Mouse (Mus musculus): Measurements from ENCODE around the gene Galc.

- TF ChIP-seq POLR2A (IDR thresholded peaks at IDR 0.05; ENCODE audit: borderline replicate concordance, insufficient read depth, low read length) (no peak), CTCF (IDR thresholded peaks at IDR 0.05; ENCODE audit: borderline replicate concordance, insufficient read depth, low read depth, low read length) (no peak)
These were observed 31.2 kb upstream of the Galc start for GRCm38 (mm10) chr12:98290475-98290874.

All from cerebellum, adult 2 months (tissue).